Mouse (Mus musculus) CH12.LX (cell line): Measurements from ENCODE around the gene Psmc3ip.

Experiments
- CTCF ChIP-seq, 2 experiments: IDR thresholded peaks in 1 of 2; conservative IDR thresholded peaks in 1 of 2; 2 replicates each; pipeline ENCODE4 v1.5.1; 2011 to 2012; ENCODE audit warnings: low read depth in 2 of 2, low read length in 2 of 2, improper control_type of control experiment in 1 of 2, inconsistent platforms in 1 of 2, mild to moderate bottlenecking in 1 of 2, moderate library complexity in 1 of 2
- JUND ChIP-seq: conservative IDR thresholded peaks from 2 replicates; pipeline ENCODE4 v1.6.1; 2011; ENCODE audit warnings: low read depth, low read length, improper control_type of control experiment
- MAFK ChIP-seq: IDR thresholded peaks from 2 replicates; pipeline ENCODE4 v1.6.1; 2011; ENCODE audit warnings: low read length, improper control_type of control experiment; ENCODE audit not compliant: insufficient replicate concordance
- MAX ChIP-seq: IDR thresholded peaks from 2 replicates; pipeline ENCODE4 v1.6.1; 2011; ENCODE audit warnings: low read length, improper control_type of control experiment
- POLR2A ChIP-seq: IDR thresholded peaks from 2 replicates; pipeline ENCODE4 v1.6.1; 2011; ENCODE audit warnings: low read depth, mild to moderate bottlenecking, improper control_type of control experiment, low read length
- USF2 ChIP-seq: conservative IDR thresholded peaks from 2 replicates; pipeline ENCODE4 v1.6.1; 2011; ENCODE audit warnings: low read depth, low read length, improper control_type of control experiment
- ZNF384 ChIP-seq: IDR thresholded peaks from 2 replicates; pipeline ENCODE4 v1.6.1; 2012; ENCODE audit warnings: low read depth, low read length, improper control_type of control experiment, inconsistent platforms

DNA sequence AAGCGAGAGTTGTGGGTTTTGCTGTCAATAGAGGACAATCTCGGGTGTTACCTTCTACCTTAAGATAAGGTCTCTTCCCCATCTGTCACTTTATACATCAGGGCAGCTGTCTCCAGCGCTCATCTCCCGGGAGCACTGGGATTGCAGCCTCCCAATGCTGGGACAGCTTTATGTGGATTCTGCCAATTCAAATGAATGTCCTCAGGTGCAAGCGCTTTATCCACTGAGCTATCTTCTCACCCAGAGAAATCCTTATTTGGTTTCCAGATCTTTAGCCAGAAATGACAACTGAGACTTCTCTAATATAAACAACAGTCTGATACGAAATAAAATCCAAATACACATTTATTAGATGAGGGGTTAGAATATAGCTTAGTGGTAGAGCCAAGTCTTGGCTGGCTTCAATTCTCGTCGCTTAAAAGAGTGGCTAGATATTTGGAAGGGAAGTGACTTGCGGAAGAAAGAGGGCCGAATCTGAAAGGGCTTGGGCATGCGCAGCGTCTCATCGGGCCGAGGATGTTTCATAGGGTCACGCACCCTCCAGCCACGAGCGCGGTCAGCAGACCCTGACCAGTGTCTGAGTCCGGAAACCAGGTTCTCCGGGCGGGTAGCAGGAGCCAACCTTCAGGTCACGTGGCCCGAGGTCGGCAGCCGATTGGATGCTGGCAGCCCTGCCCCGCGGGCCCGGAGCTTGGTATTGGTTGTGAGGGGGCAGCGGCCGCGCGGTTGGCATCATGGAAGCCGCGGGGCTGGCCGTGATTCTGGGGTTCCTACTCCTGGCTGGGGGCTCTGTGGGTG lies 25.6 kb downstream of the Psmc3ip start, which contains the start of gene Naglu:
- peak; percentile 98 for TF ChIP-seq USF2
- no peak for TF ChIP-seq MAFK
- TF ChIP-seq ZNF384 = no peak
- TF ChIP-seq CTCF (conservative IDR thresholded peaks at IDR 0.05 in 1 of 2, IDR thresholded peaks at IDR 0.05 in 1 of 2; ENCODE audit: low read depth in 2 of 2, low read length in 2 of 2) = no peak
- no peak for TF ChIP-seq JUND
- TF ChIP-seq POLR2A = peak; percentile 93
- peak; percentile 100 for TF ChIP-seq MAX
